Mouse (Mus musculus): Measurements from ENCODE around the gene Ppm1h. TPM values are rescaled to one million over a fixed set of nuclear protein-coding genes. Genes with fewer than 3 reads are reported as not detected.
"Not testable (repeated sequence)": the region's sequence is repeated elsewhere in the genome, so short reads cannot be mapped to it uniquely, and the experiment has no call there.

The Ppm1h gene
- polyA plus RNA-seq, 1 experiment from 2014 or later: 5.8 TPM

- WGBS: 72% methylated on average over 16 of the region's 16 CpGs
- Histone ChIP-seq H3K4me1 (replicated peaks) (peaks cover 34% of the 10 kb centered on the region), H3K9me3 (peaks cover 5% of the 10 kb centered on the region; the same call in 1 of the 2 replicates), H3K27ac (no peak overlapping the region), H3K36me3 (no peaks in the 10 kb centered on the region), H3K4me3 (no peak overlapping the region), H3K27me3 (ENCODE audit: insufficient read depth, poor library complexity, severe bottlenecking) (peaks cover 17% of the 10 kb centered on the region)
- DNase-seq (ENCODE audit: low spot score): no peak
Measured at GRCm38 (mm10) chr10:122960738-122961137, 282.2 kb downstream of the Ppm1h start.

GRCm38 (mm10) chr10:122961494-122961893 lies 282.9 kb downstream of the Ppm1h start:
- no peak overlapping the region for H3K27ac ChIP-seq
- 66% methylated on average over 9 of the region's 9 CpGs for WGBS
- no peak overlapping the region for H3K4me3 ChIP-seq
- H3K9me3 ChIP-seq: peaks cover 5% of the 10 kb centered on the region; the same call in 1 of the 2 replicates
- DNase-seq (ENCODE audit: low spot score): no peak
- no peaks in the 10 kb centered on the region for H3K36me3 ChIP-seq
- peaks cover 34% of the 10 kb centered on the region for H3K4me1 ChIP-seq (replicated peaks)
- H3K27me3 ChIP-seq (ENCODE audit: insufficient read depth, poor library complexity, severe bottlenecking): peaks cover 17% of the 10 kb centered on the region

- DNase-seq (ENCODE audit: low spot score): no peak
- Histone ChIP-seq H3K4me3 (no peak overlapping the region), H3K4me1 (replicated peaks) (peaks cover 34% of the 10 kb centered on the region), H3K9me3 (peaks cover 6% of the 10 kb centered on the region; the same call in 1 of the 2 replicates), H3K27ac (no peak overlapping the region), H3K27me3 (ENCODE audit: insufficient read depth, poor library complexity, severe bottlenecking) (peaks cover 17% of the 10 kb centered on the region), H3K36me3 (no peaks in the 10 kb centered on the region)
- 59% methylated on average over 9 of the region's 9 CpGs for WGBS
Measured at GRCm38 (mm10) chr10:122962651-122963050, 284.1 kb downstream of the Ppm1h start.

- DNase-seq (ENCODE audit: low spot score): peak; percentile 51
- Histone ChIP-seq H3K4me3 (peak overlapping the region; percentile 51), H3K4me1 (replicated peaks) (peaks cover 34% of the 10 kb centered on the region), H3K27me3 (ENCODE audit: insufficient read depth, poor library complexity, severe bottlenecking) (peaks cover 17% of the 10 kb centered on the region), H3K27ac (peak overlapping the region; percentile 79), H3K9me3 (peaks cover 8% of the 10 kb centered on the region; the same call in 1 of the 2 replicates), H3K36me3 (no peaks in the 10 kb centered on the region)
- 1% methylated on average over 21 of the region's 21 CpGs for WGBS
Measured at GRCm38 (mm10) chr10:122963463-122964240, 285.1 kb downstream of the Ppm1h start.

GRCm38 (mm10) chr10:122964241-122964636 lies 285.7 kb downstream of the Ppm1h start:
- Histone ChIP-seq H3K4me1 (replicated peaks) (peaks cover 34% of the 10 kb centered on the region), H3K27me3 (ENCODE audit: insufficient read depth, poor library complexity, severe bottlenecking) (peaks cover 17% of the 10 kb centered on the region), H3K36me3 (no peaks in the 10 kb centered on the region), H3K27ac (peak overlapping the region; percentile 79), H3K9me3 (peaks cover 8% of the 10 kb centered on the region; the same call in 1 of the 2 replicates), H3K4me3 (peak overlapping the region; percentile 51)
- 11% methylated on average over 4 of the region's 4 CpGs for WGBS
- DNase-seq (ENCODE audit: low spot score): no peak

- Histone ChIP-seq H3K27me3 (ENCODE audit: insufficient read depth, poor library complexity, severe bottlenecking) (peaks cover 17% of the 10 kb centered on the region), H3K4me1 (replicated peaks) (peaks cover 31% of the 10 kb centered on the region)
- not testable (repeated sequence) for H3K27ac ChIP-seq; H3K36me3 ChIP-seq; H3K9me3 ChIP-seq; DNase-seq (ENCODE audit: low spot score); H3K4me3 ChIP-seq
- 91% methylated on average over 5 of the region's 5 CpGs for WGBS
Measured at GRCm38 (mm10) chr10:122965650-122966049, 287.1 kb downstream of the Ppm1h start.

- Histone ChIP-seq H3K27ac (no peak overlapping the region), H3K36me3 (no peaks in the 10 kb centered on the region), H3K27me3 (ENCODE audit: insufficient read depth, poor library complexity, severe bottlenecking) (peaks cover 17% of the 10 kb centered on the region), H3K4me1 (replicated peaks) (peaks cover 25% of the 10 kb centered on the region), H3K4me3 (no peak overlapping the region), H3K9me3 (0 out of 2 replicates have a peak, but pooled peaks cover 3% of the 10 kb centered on the region)
- no peak for DNase-seq (ENCODE audit: low spot score)
- WGBS: 85% methylated on average over 7 of the region's 7 CpGs
Measured at GRCm38 (mm10) chr10:122966421-122966820, 287.9 kb downstream of the Ppm1h start.

- WGBS: 90% methylated on average over 7 of the region's 7 CpGs
- Histone ChIP-seq H3K9me3 (0 out of 2 replicates have a peak, but pooled peaks cover 3% of the 10 kb centered on the region), H3K36me3 (no peaks in the 10 kb centered on the region)
Measured at GRCm38 (mm10) chr10:122970188-122970587, 291.6 kb downstream of the Ppm1h start.

GRCm38 (mm10) chr10:122973241-122973640 lies 294.7 kb downstream of the Ppm1h start:
- Histone ChIP-seq H3K4me3 (no peak overlapping the region), H3K36me3 (no peaks in the 10 kb centered on the region), H3K27me3 (ENCODE audit: insufficient read depth, poor library complexity, severe bottlenecking) (no peaks in the 10 kb centered on the region), H3K27ac (no peak overlapping the region), H3K9me3 (no peaks in the 10 kb centered on the region), H3K4me1 (replicated peaks) (peaks cover 14% of the 10 kb centered on the region; the same call in 1 of the 2 replicates)
- no peak for DNase-seq (ENCODE audit: low spot score)

More at GRCm38 (mm10) chr10:122970188-122970587, 291.6 kb downstream of the Ppm1h start:
- Histone ChIP-seq H3K4me3 (no peak overlapping the region), H3K27ac (no peak overlapping the region), H3K27me3 (ENCODE audit: insufficient read depth, poor library complexity, severe bottlenecking) (no peaks in the 10 kb centered on the region), H3K4me1 (replicated peaks) (no peaks in the 10 kb centered on the region)
- DNase-seq (ENCODE audit: low spot score): no peak

- no peak overlapping the region for H3K27ac ChIP-seq
- peaks cover 22% of the 10 kb centered on the region for H3K36me3 ChIP-seq
- H3K9me3 ChIP-seq: peaks cover 6% of the 10 kb centered on the region; the same call in 1 of the 2 replicates
- no peak overlapping the region for H3K4me3 ChIP-seq
- peaks cover 14% of the 10 kb centered on the region; the same call in 1 of the 2 replicates for H3K4me1 ChIP-seq (replicated peaks)
- no peaks in the 10 kb centered on the region for H3K27me3 ChIP-seq (ENCODE audit: insufficient read depth, poor library complexity, severe bottlenecking)
- DNase-seq (ENCODE audit: low spot score): no peak
- WGBS: 88% methylated on average over 9 of the region's 9 CpGs
Measured at GRCm38 (mm10) chr10:122976038-122976437, 297.5 kb downstream of the Ppm1h start.

- no peak for DNase-seq (ENCODE audit: low spot score)
- H3K27me3 ChIP-seq (ENCODE audit: insufficient read depth, poor library complexity, severe bottlenecking): no peaks in the 10 kb centered on the region
- peaks cover 29% of the 10 kb centered on the region for H3K4me1 ChIP-seq (replicated peaks)
Measured at GRCm38 (mm10) chr10:122979356-122979755, 300.8 kb downstream of the Ppm1h start.

GRCm38 (mm10) chr10:122980123-122980522 lies 301.6 kb downstream of the Ppm1h start:
- DNase-seq (ENCODE audit: low spot score): no peak
- peaks cover 29% of the 10 kb centered on the region for H3K4me1 ChIP-seq (replicated peaks)
- H3K36me3 ChIP-seq: peaks cover 44% of the 10 kb centered on the region
- no peaks in the 10 kb centered on the region for H3K27me3 ChIP-seq (ENCODE audit: insufficient read depth, poor library complexity, severe bottlenecking)
- no peak overlapping the region for H3K4me3 ChIP-seq
- peaks cover 8% of the 10 kb centered on the region; the same call in 1 of the 2 replicates for H3K9me3 ChIP-seq
- no peak overlapping the region for H3K27ac ChIP-seq
- 96% methylated on average over 12 of the region's 12 CpGs for WGBS

More at GRCm38 (mm10) chr10:122979356-122979755, 300.8 kb downstream of the Ppm1h start:
- Histone ChIP-seq H3K36me3 (peaks cover 44% of the 10 kb centered on the region), H3K9me3 (peaks cover 8% of the 10 kb centered on the region; the same call in 1 of the 2 replicates), H3K4me3 (no peak overlapping the region), H3K27ac (no peak overlapping the region)

- Histone ChIP-seq H3K27ac (peak overlapping the region; percentile 100; the same call in 1 of the 2 replicates), H3K4me3 (peak overlapping the region; percentile 80), H3K27me3 (ENCODE audit: insufficient read depth, poor library complexity, severe bottlenecking) (no peaks in the 10 kb centered on the region), H3K9me3 (peaks cover 8% of the 10 kb centered on the region; the same call in 1 of the 2 replicates), H3K4me1 (replicated peaks) (peaks cover 30% of the 10 kb centered on the region), H3K36me3 (peaks cover 44% of the 10 kb centered on the region)
- WGBS: 86% methylated on average over 11 of the region's 11 CpGs
- DNase-seq (ENCODE audit: low spot score): no peak
Measured at GRCm38 (mm10) chr10:122982909-122983578, 304.5 kb downstream of the Ppm1h start.
